Mouse (Mus musculus) forebrain, embryonic 16.5 days (tissue): ENCODE data around the gene Pdia4. TPM values are rescaled to one million over a fixed set of nuclear protein-coding genes. Genes with fewer than 3 reads are reported as not detected.

Experiments used
- ATAC-seq: fragments of 200-750 bp; cut with Nextera tagmentation; 2 replicates; pipeline ENCODE4 v1.8.0; 2017; ENCODE audit warnings: mild to moderate bottlenecking, moderate library complexity
- H3K27ac ChIP-seq: fragments of 300-500 bp; sonication (generic); 2 replicates; pipeline ENCODE4 v1.5.1; 2014; ENCODE audit warnings: low read length, control low read depth
- H3K27me3 ChIP-seq: fragments of 300-500 bp; sonication (generic); replicated peaks from 2 replicates; pipeline ENCODE4 v1.6.1; 2014; ENCODE audit warnings: low read length; ENCODE audit not compliant: control insufficient read depth, insufficient read depth
- H3K36me3 ChIP-seq: fragments of 300-500 bp; sonication (generic); 2 replicates; pipeline ENCODE4 v1.6.1; 2014; ENCODE audit not compliant: control insufficient read depth, insufficient read depth
- H3K4me1 ChIP-seq: fragments of 300-500 bp; sonication (generic); replicated peaks from 2 replicates; pipeline ENCODE4 v1.6.1; 2014; ENCODE audit warnings: low read length; ENCODE audit not compliant: control insufficient read depth, insufficient read depth
- H3K4me2 ChIP-seq: fragments of 300-500 bp; sonication (generic); 2 replicates; pipeline ENCODE4 v1.6.1; 2014; ENCODE audit warnings: mild to moderate bottlenecking, low read length, control low read depth
- H3K4me3 ChIP-seq: fragments of 300-500 bp; sonication (generic); replicated peaks from 2 replicates; pipeline ENCODE4 v1.5.1; 2014; ENCODE audit warnings: mild to moderate bottlenecking, low read length, control low read depth
- H3K9ac ChIP-seq: fragments of 300-500 bp; sonication (generic); replicated peaks from 2 replicates; pipeline ENCODE4 v1.6.1; 2014; ENCODE audit warnings: low read depth, low read length, control low read depth
- H3K9me3 ChIP-seq: fragments of 300-500 bp; sonication (generic); 2 replicates; pipeline ENCODE4 v1.6.1; 2016; ENCODE audit warnings: low read length; ENCODE audit not compliant: control insufficient read depth
- WGBS: fragments of 180-500 bp; shearing (Covaris S2); extraction: QIAGEN DNeasy Blood & Tissue Kit; methylation state at CpG from one replicate; pipeline ENCODE4 v1.1.7; 2014; 5-methylcytosine and 5-hydroxymethylcytosine counted together
- polyA plus RNA-seq: library from polyadenylated mRNA; unstranded; fragments of >200 nt; fragmentation: Nextera tagmentation; extraction: Ambion mirVana; gene quantifications from 2 replicates; pipeline ENCODE4 v1.2.1, GENCODE M21; 2015

The Pdia4 gene
- polyA plus RNA-seq, 1 experiment from 2014 or later: 150 TPM

GRCm38 (mm10) chr6:47818721-47819120 is 5.5 kb upstream of the Pdia4 start:
- Histone ChIP-seq H3K4me1 (no peaks in the 10 kb centered on the region), H3K9me3 (no peaks in the 10 kb centered on the region), H3K4me2 (no peak overlapping the region), H3K27me3 (no peaks in the 10 kb centered on the region), H3K36me3 (peaks cover 29% of the 10 kb centered on the region), H3K9ac (no peak overlapping the region), H3K4me3 (no peak overlapping the region), H3K27ac (no peak overlapping the region)
- ATAC-seq: no peak
- 95% methylated on average over 8 of the region's 8 CpGs for WGBS

GRCm38 (mm10) chr6:47816151-47816550 is 2.9 kb upstream of the Pdia4 start:
- no peak overlapping the region for H3K27ac ChIP-seq
- no peak overlapping the region for H3K4me3 ChIP-seq
- no peak overlapping the region for H3K4me2 ChIP-seq
- no peak overlapping the region for H3K9ac ChIP-seq
- ATAC-seq: no peak
- H3K4me1 ChIP-seq: peaks cover 11% of the 10 kb centered on the region
- no peaks in the 10 kb centered on the region for H3K27me3 ChIP-seq
- H3K9me3 ChIP-seq: no peaks in the 10 kb centered on the region
- H3K36me3 ChIP-seq: peaks cover 19% of the 10 kb centered on the region
- WGBS: 94% methylated on average over 1 of the region's 1 CpGs

GRCm38 (mm10) chr6:47812271-47812915 is 837 bp downstream of the Pdia4 start:
- WGBS: under 1% methylated on average over 17 of the region's 17 CpGs
- Histone ChIP-seq H3K4me2 (peak overlapping the region; percentile 82), H3K27me3 (no peaks in the 10 kb centered on the region), H3K9me3 (no peaks in the 10 kb centered on the region), H3K36me3 (no peaks in the 10 kb centered on the region; the same call in 1 of the 2 replicates), H3K4me3 (peak overlapping the region; percentile 89), H3K27ac (peak overlapping the region; percentile 89), H3K4me1 (peaks cover 29% of the 10 kb centered on the region), H3K9ac (peak overlapping the region; percentile 86)
- ATAC-seq: no peak

GRCm38 (mm10) chr6:47811324-47811723 is 1.9 kb downstream of the Pdia4 start:
- no peak for ATAC-seq

GRCm38 (mm10) chr6:47810181-47810580 is 3.0 kb downstream of the Pdia4 start:
- no peaks in the 10 kb centered on the region for H3K27me3 ChIP-seq
- WGBS: 78% methylated on average over 2 of the region's 2 CpGs
- no peak overlapping the region for H3K9ac ChIP-seq
- H3K27ac ChIP-seq: no peak overlapping the region
- no peak overlapping the region for H3K4me2 ChIP-seq
- H3K4me1 ChIP-seq: peaks cover 29% of the 10 kb centered on the region
- peaks cover 14% of the 10 kb centered on the region; the same call in 1 of the 2 replicates for H3K36me3 ChIP-seq
- H3K9me3 ChIP-seq: no peaks in the 10 kb centered on the region
- no peak overlapping the region for H3K4me3 ChIP-seq
- ATAC-seq: no peak

More at GRCm38 (mm10) chr6:47811324-47811723, 1.9 kb downstream of the Pdia4 start:
- 59% methylated on average over 5 of the region's 5 CpGs for WGBS
- H3K36me3 ChIP-seq: peaks cover 5% of the 10 kb centered on the region; the same call in 1 of the 2 replicates
- H3K27me3 ChIP-seq: no peaks in the 10 kb centered on the region
- peaks cover 29% of the 10 kb centered on the region for H3K4me1 ChIP-seq
- H3K9ac ChIP-seq: no peak overlapping the region; the same call in 1 of the 2 replicates
- H3K27ac ChIP-seq: no peak overlapping the region
- H3K4me2 ChIP-seq: peak overlapping the region; percentile 82
- H3K9me3 ChIP-seq: no peaks in the 10 kb centered on the region
- peak overlapping the region; percentile 89 for H3K4me3 ChIP-seq

- Histone ChIP-seq H3K9ac (no peak overlapping the region), H3K27me3 (no peaks in the 10 kb centered on the region), H3K4me3 (no peak overlapping the region), H3K36me3 (peaks cover 25% of the 10 kb centered on the region), H3K9me3 (no peaks in the 10 kb centered on the region), H3K27ac (no peak overlapping the region), H3K4me2 (no peak overlapping the region), H3K4me1 (peaks cover 29% of the 10 kb centered on the region)
- 68% methylated on average over 4 of the region's 4 CpGs for WGBS
- ATAC-seq: no peak
Observed at GRCm38 (mm10) chr6:47809053-47809452, 4.2 kb downstream of the Pdia4 start.

GRCm38 (mm10) chr6:47808545-47808944 is 4.7 kb downstream of the Pdia4 start:
- 87% methylated on average over 5 of the region's 5 CpGs for WGBS
- no peak for ATAC-seq

GRCm38 (mm10) chr6:47807419-47807818 is 5.8 kb downstream of the Pdia4 start:
- ATAC-seq: no peak
- Histone ChIP-seq H3K27me3 (no peaks in the 10 kb centered on the region), H3K27ac (no peak overlapping the region), H3K9me3 (no peaks in the 10 kb centered on the region), H3K9ac (no peak overlapping the region), H3K4me3 (no peak overlapping the region), H3K4me2 (no peak overlapping the region), H3K4me1 (peaks cover 29% of the 10 kb centered on the region), H3K36me3 (peaks cover 40% of the 10 kb centered on the region)
- WGBS: 94% methylated on average over 2 of the region's 2 CpGs

More at GRCm38 (mm10) chr6:47808545-47808944, 4.7 kb downstream of the Pdia4 start:
- no peak overlapping the region for H3K9ac ChIP-seq
- H3K36me3 ChIP-seq: peaks cover 30% of the 10 kb centered on the region
- no peak overlapping the region for H3K4me3 ChIP-seq
- no peak overlapping the region for H3K4me2 ChIP-seq
- H3K9me3 ChIP-seq: no peaks in the 10 kb centered on the region
- no peak overlapping the region for H3K27ac ChIP-seq
- no peaks in the 10 kb centered on the region for H3K27me3 ChIP-seq
- H3K4me1 ChIP-seq: peaks cover 29% of the 10 kb centered on the region

GRCm38 (mm10) chr6:47805520-47805919 is 7.7 kb downstream of the Pdia4 start:
- Histone ChIP-seq H3K27me3 (no peaks in the 10 kb centered on the region), H3K36me3 (peaks cover 45% of the 10 kb centered on the region), H3K4me3 (no peak overlapping the region), H3K9ac (no peak overlapping the region), H3K27ac (no peak overlapping the region), H3K4me1 (peaks cover 13% of the 10 kb centered on the region), H3K4me2 (no peak overlapping the region), H3K9me3 (no peaks in the 10 kb centered on the region)
- WGBS: 95% methylated on average over 2 of the region's 2 CpGs
- no peak for ATAC-seq
